Mouse (Mus musculus) hematopoietic multipotent progenitor cell, adult 10-12 weeks (in vitro differentiated cells): ENCODE results near the gene Cep19. TPM values are rescaled to one million over a fixed set of nuclear protein-coding genes. Genes with fewer than 3 reads are reported as not detected.

Experiments used
- polyA plus RNA-seq: library from polyadenylated mRNA; stranded (reverse); fragments of >175 nt; gene quantifications from 2 replicates; pipeline ENCODE4 v1.2.3, GENCODE M21; 2012; ENCODE audit warnings: low replicate concordance

Gene Cep19
- polyA plus RNA-seq: 4.6 and 10.7 TPM in 2 replicates

DNA sequence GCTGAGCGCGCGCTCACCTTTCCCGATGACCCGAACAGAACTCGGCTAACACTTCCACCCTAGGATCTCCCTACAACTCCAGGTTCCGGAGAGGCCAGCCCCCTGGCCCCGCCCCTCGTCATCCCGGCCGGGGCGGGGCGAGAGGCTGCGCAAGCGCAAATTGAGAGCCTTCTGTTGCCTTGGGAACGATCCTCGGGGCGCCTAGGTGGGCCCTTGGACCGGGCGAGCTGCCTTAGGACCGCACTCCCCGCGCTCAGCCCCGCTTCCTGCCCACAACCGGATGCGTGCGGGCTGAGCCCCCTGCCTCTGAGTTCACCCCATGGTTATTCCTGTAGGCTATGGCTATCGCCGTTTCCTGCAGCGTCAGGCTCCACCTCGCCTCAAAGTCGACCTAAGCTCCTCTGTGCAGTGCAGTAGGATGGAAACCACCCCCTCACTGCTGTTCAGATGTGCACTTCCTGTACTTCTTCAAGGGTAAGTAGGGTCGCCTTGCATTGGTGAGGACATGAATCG is at the start of gene Cep19, which contains the start of gene Pigx:
Gene Cep19, plus strand, starts transcription at position 163 of the 513 bp plus-strand sequence.
Gene Pigx, minus strand, starts transcription at position 103 of the 513 bp plus-strand sequence.

DNA sequence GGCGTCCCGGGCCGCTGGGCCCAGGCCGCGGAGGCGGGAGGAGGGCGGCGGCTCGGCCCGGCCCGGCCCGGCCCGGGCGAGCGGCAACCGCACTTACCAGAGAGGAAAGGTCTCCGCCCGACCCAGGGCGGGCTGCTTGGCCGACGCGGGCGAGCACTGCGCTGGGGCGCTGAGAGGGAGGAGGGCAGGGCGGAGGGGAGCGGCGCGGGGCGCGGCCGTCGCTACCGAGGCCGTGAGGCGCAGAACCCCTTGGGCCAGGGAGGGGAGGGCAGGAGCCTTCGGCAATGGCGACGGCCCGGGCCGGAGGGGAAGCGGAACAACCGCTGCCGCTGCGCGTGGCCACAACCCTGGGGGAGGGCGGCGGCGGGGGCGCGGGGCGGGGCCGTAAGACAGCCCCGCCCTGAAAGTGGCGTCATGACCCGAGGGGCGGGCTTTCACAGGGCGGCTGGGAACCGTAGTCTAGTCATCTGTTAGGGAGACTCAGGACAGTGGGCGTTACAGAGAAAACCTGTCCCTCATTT is 20.5 kb upstream of the Cep19 start, which contains the start of gene Pak2:
Gene Pak2, minus strand, starts transcription at position 352 of the 521 bp plus-strand sequence.

Other genes with a start within 250 kb of the Cep19 start
- 0.04 and 0.07 TPM in 2 replicates for gene Meltf, start 221.0 kb upstream of the Cep19 start, polyA plus RNA-seq
- 0.84 and 2.6 TPM in 2 replicates for gene Pigz, start 165.9 kb upstream of the Cep19 start, polyA plus RNA-seq
- 37.0 and 78.6 TPM in 2 replicates for gene 0610012G03Rik, start 151.3 kb upstream of the Cep19 start, polyA plus RNA-seq
- gene Ncbp2, start 151.3 kb upstream of the Cep19 start, polyA plus RNA-seq: 27.5 and 34.0 TPM in 2 replicates
- 3.4 and 3.7 TPM in 2 replicates for gene Senp5, start 96.5 kb upstream of the Cep19 start, polyA plus RNA-seq
- gene Pak2, start 20.5 kb upstream of the Cep19 start, polyA plus RNA-seq: 40.5 and 94.6 TPM in 2 replicates
- gene Pigx, start 60 bp upstream of the Cep19 start, polyA plus RNA-seq: 33.5 and 70.6 TPM in 2 replicates
- 175 and 488 TPM in 2 replicates for gene Nrros, start 65.8 kb downstream of the Cep19 start, polyA plus RNA-seq
- 0.53 and 0.64 TPM in 2 replicates for gene Bex6, start 80.0 kb downstream of the Cep19 start, polyA plus RNA-seq
- gene Fbxo45, start 147.4 kb downstream of the Cep19 start, polyA plus RNA-seq: 2.9 and 4.5 TPM in 2 replicates
- 8.7 and 11.7 TPM in 2 replicates for gene Wdr53, start 147.4 kb downstream of the Cep19 start, polyA plus RNA-seq
- gene Smco1, start 171.7 kb downstream of the Cep19 start, polyA plus RNA-seq: not detected in 2 replicates
- gene Rnf168, start 177.7 kb downstream of the Cep19 start, polyA plus RNA-seq: 7.9 and 9.9 TPM in 2 replicates
- 9.1 and 13.5 TPM in 2 replicates for gene Ubxn7, start 232.5 kb downstream of the Cep19 start, polyA plus RNA-seq